Comparison of ENCODE assay signal across 11 mouse cellular contexts in genomic region chr6:54719686-54720310, GRCm38 (mm10). TPM values are rescaled to one million over a fixed set of nuclear protein-coding genes. Genes with fewer than 3 reads are reported as not detected.
DNase-seq lines count a peak whose midpoint lies in the region; ATAC-seq and TF ChIP-seq lines count a peak whose summit lies in the region.
"Had no signal": no experiment of that assay in that cellular context is flagged by ENCODE, and none has a peak within 500 bp of the region (broad histone marks: within the 10 kb centered on the region; RNA-seq: fewer than 3 reads in every experiment).

No protein-coding gene starts in this region.

- H3K27ac ChIP-seq in hindbrain, embryonic 10.5 days = no peak overlapping the region
- no peak overlapping the region for H3K27ac ChIP-seq in hindbrain, embryonic 11.5 days (ENCODE audit: low read depth, low read length)
- H3K27ac ChIP-seq in forebrain, postnatal 0 days (ENCODE audit: low read depth, low read length) = peak overlapping the region; percentile 50; the same call in 1 of the 2 replicates
- H3K27ac ChIP-seq: embryonic facial prominence, embryonic 15.5 days; kidney, postnatal 0 days had no signal

- ATAC-seq in hindbrain, embryonic 11.5 days (ENCODE audit: low FRiP score) = no peak
- peak; percentile 81 for ATAC-seq in forebrain, postnatal 0 days
- peak; percentile 11; the same call in 1 of the 2 replicates for ATAC-seq in megakaryocyte progenitor cell, adult 5-6 weeks (replicated peaks; ENCODE audit: poor library complexity)
- ATAC-seq in erythroblast, adult 5-6 weeks (replicated peaks; ENCODE audit: low FRiP score, poor library complexity, severe bottlenecking) = no peak
- no peak for ATAC-seq in erythroid progenitor cell, adult 5-6 weeks (replicated peaks; ENCODE audit: low FRiP score, poor library complexity, severe bottlenecking)

- no peaks in the 10 kb centered on the region for H3K36me3 ChIP-seq in hindbrain, embryonic 10.5 days
- H3K36me3 ChIP-seq in hindbrain, embryonic 11.5 days (ENCODE audit: control insufficient read depth, insufficient read depth, low read length) = no peaks in the 10 kb centered on the region
- no peaks in the 10 kb centered on the region for H3K36me3 ChIP-seq in forebrain, postnatal 0 days (ENCODE audit: insufficient read depth)
- H3K36me3 ChIP-seq: embryonic facial prominence, embryonic 15.5 days; midbrain, embryonic 12.5 days had no signal

- no peak for TF ChIP-seq CTCF in brain, embryonic 14.5 days (IDR thresholded peaks at IDR 0.05; ENCODE audit: borderline replicate concordance, extremely low read depth, insufficient read depth, insufficient read length)
- TF ChIP-seq CTCF in forebrain, postnatal 0 days (IDR thresholded peaks at IDR 0.05; ENCODE audit: low read depth) = no peak
- no peak for TF ChIP-seq CTCF in lung, adult 2 months (IDR thresholded peaks at IDR 0.05; ENCODE audit: insufficient read depth, low read length)

- no peaks in the 10 kb centered on the region for H3K27me3 ChIP-seq in hindbrain, embryonic 10.5 days (ENCODE audit: insufficient read depth, poor library complexity, severe bottlenecking)
- no peaks in the 10 kb centered on the region for H3K27me3 ChIP-seq in hindbrain, embryonic 11.5 days (ENCODE audit: control insufficient read depth, insufficient read depth, low read length)
- no peaks in the 10 kb centered on the region for H3K27me3 ChIP-seq in forebrain, postnatal 0 days (ENCODE audit: insufficient read depth, low read length)
- H3K27me3 ChIP-seq: embryonic facial prominence, embryonic 15.5 days; midbrain, embryonic 12.5 days had no signal

- H3K4me2 ChIP-seq in hindbrain, embryonic 11.5 days (replicated peaks; ENCODE audit: low read depth, low read length) = no peak overlapping the region
- H3K4me2 ChIP-seq in forebrain, postnatal 0 days (ENCODE audit: low read depth) = no peak overlapping the region
- H3K4me2 ChIP-seq: embryonic facial prominence, embryonic 15.5 days; midbrain, embryonic 12.5 days had no signal

- 35% methylated on average over 14 of the region's 14 CpGs for WGBS in hindbrain, embryonic 10.5 days
- 37% methylated on average over 14 of the region's 14 CpGs for WGBS in hindbrain, embryonic 11.5 days
- 20% methylated on average over 13 of the region's 14 CpGs for WGBS in forebrain, postnatal 0 days
- 37% methylated on average over 14 of the region's 14 CpGs for WGBS in lung, adult 2 months

- no peak overlapping the region for H3K4me3 ChIP-seq in hindbrain, embryonic 10.5 days
- H3K4me3 ChIP-seq in hindbrain, embryonic 11.5 days (ENCODE audit: low read depth, low read length) = no peak overlapping the region
- no peak overlapping the region for H3K4me3 ChIP-seq in forebrain, postnatal 0 days (ENCODE audit: low read depth, low read length)
- no peak overlapping the region for H3K4me3 ChIP-seq in lung, adult 2 months (replicated peaks; ENCODE audit: extremely low read depth, low read depth, low read length)
- H3K4me3 ChIP-seq: embryonic facial prominence, embryonic 15.5 days; midbrain, embryonic 12.5 days had no signal

- no peak for TF ChIP-seq POLR2A in brain, embryonic 14.5 days (IDR thresholded peaks at IDR 0.05; ENCODE audit: borderline replicate concordance, extremely low read depth, insufficient read depth, insufficient read length, poor library complexity, severe bottlenecking)
- TF ChIP-seq POLR2A in lung, adult 2 months (IDR thresholded peaks at IDR 0.05; ENCODE audit: borderline replicate concordance, extremely low read depth, low read depth, low read length) = no peak

- H3K9me3 ChIP-seq in hindbrain, embryonic 10.5 days = no peaks in the 10 kb centered on the region
- no peaks in the 10 kb centered on the region for H3K9me3 ChIP-seq in hindbrain, embryonic 11.5 days (ENCODE audit: control insufficient read depth, low read length)
- H3K9me3 ChIP-seq in forebrain, postnatal 0 days (ENCODE audit: low read length) = no peaks in the 10 kb centered on the region
- H3K9me3 ChIP-seq: embryonic facial prominence, embryonic 15.5 days; midbrain, embryonic 12.5 days had no signal

- no peak overlapping the region for H3K9ac ChIP-seq in hindbrain, embryonic 11.5 days (ENCODE audit: low read depth, low read length)
- H3K9ac ChIP-seq in forebrain, postnatal 0 days = no peak overlapping the region
- H3K9ac ChIP-seq: embryonic facial prominence, embryonic 15.5 days; midbrain, embryonic 12.5 days had no signal

- H3K4me1 ChIP-seq in hindbrain, embryonic 10.5 days (replicated peaks) = peaks cover 6% of the 10 kb centered on the region
- H3K4me1 ChIP-seq in hindbrain, embryonic 11.5 days (replicated peaks; ENCODE audit: control insufficient read depth, insufficient read depth, low read length) = no peaks in the 10 kb centered on the region
- H3K4me1 ChIP-seq in forebrain, postnatal 0 days (ENCODE audit: insufficient read depth) = no peaks in the 10 kb centered on the region; the same call in 1 of the 2 replicates
- peaks cover 6% of the 10 kb centered on the region; the same call in 1 of the 2 replicates for H3K4me1 ChIP-seq in lung, adult 2 months (ENCODE audit: control insufficient read depth, insufficient read depth, low read length)
- H3K4me1 ChIP-seq: embryonic facial prominence, embryonic 15.5 days had no signal

- DNase-seq in hindbrain, embryonic 10.5 days (ENCODE audit: low spot score) = peak; percentile 23
- no peak for DNase-seq in hindbrain, embryonic 11.5 days (ENCODE audit: low spot score)
- DNase-seq in brain, embryonic 14.5 days (ENCODE audit: low read depth) = peak; percentile 86
- DNase-seq in forebrain, postnatal 0 days = peak; percentile 77
- DNase-seq in lung, adult 2 months = no peak

RNA-seq across cellular contexts. Expression of gene Mturn, which starts 38.4 kb away (rescaled TPM):
- polyA plus RNA-seq in hindbrain, embryonic 10.5 days (2016; fragmentation: Nextera tagmentation; extraction: Ambion mirVana) = 16.6 and 26.4 TPM in 2 replicates
- 32.4 and 37.7 TPM in 2 replicates for polyA plus RNA-seq in hindbrain, embryonic 11.5 days (2014; fragmentation: Nextera tagmentation; extraction: Ambion mirVana)
- polyA plus RNA-seq in brain, embryonic 14.5 days (2012; rRNA removed) = 50.6 and 72.2 TPM in 2 replicates
- 241 and 274 TPM in 2 replicates for total RNA-seq in forebrain, postnatal 0 days (2014; rRNA removed)
- polyA plus RNA-seq in forebrain, postnatal 0 days (2015; fragmentation: Nextera tagmentation; extraction: Ambion mirVana) = 92.8 and 107 TPM in 2 replicates
- 0.17 and 0.34 TPM in 2 replicates for total RNA-seq in megakaryocyte progenitor cell, adult 5-6 weeks (2015)
- 0.17 and 0.30 TPM in 2 replicates for total RNA-seq in megakaryocyte progenitor cell, adult 5-6 weeks (2017)
- total RNA-seq in erythroblast, adult 5-6 weeks (2015; ENCODE audit: low replicate concordance) = 4.6 and 9.4 TPM in 2 replicates
- 13.1 and 14.2 TPM in 2 replicates for total RNA-seq in erythroblast, adult 5-6 weeks (2017; ENCODE audit: low replicate concordance)
- 9.3 and 9.5 TPM in 2 replicates for polyA plus RNA-seq in lung, adult 2 months (2012; rRNA removed)
- total RNA-seq in erythroid progenitor cell, adult 5-6 weeks (2015; ENCODE audit: low replicate concordance) = 13.7 and 23.1 TPM in 2 replicates
- 20.4 and 29.0 TPM in 2 replicates for total RNA-seq in erythroid progenitor cell, adult 5-6 weeks (2017; ENCODE audit: low replicate concordance)

Comparison
In these comparisons a context has a peak if more than half of its experiments do, and no peak if none do; other contexts are left out.
1. DNase-seq: peak in hindbrain, embryonic 10.5 days (single experiment), brain, embryonic 14.5 days (single experiment) and forebrain, postnatal 0 days (single experiment); none in hindbrain, embryonic 11.5 days (single experiment) and lung, adult 2 months (single experiment).
2. ATAC-seq: peak in forebrain, postnatal 0 days (single experiment) and megakaryocyte progenitor cell, adult 5-6 weeks (single experiment); none in hindbrain, embryonic 11.5 days (single experiment), erythroblast, adult 5-6 weeks (single experiment) and erythroid progenitor cell, adult 5-6 weeks (single experiment).